Mouse (Mus musculus) embryonic facial prominence, embryonic 15.5 days (tissue): ENCODE measurements around the gene Pde11a. TPM values are rescaled to one million over a fixed set of nuclear protein-coding genes. Genes with fewer than 3 reads are reported as not detected.
A peak's percentile ranks its signal among the peaks of the same experiment; 100 is the strongest.

ENCODE experiments used
- ATAC-seq: fragments of 200-750 bp; cut with Nextera tagmentation; 2 replicates; pipeline ENCODE4 v1.8.0; 2017; ENCODE audit warnings: low read depth, moderate TSS enrichment; ENCODE audit not compliant: insufficient number of reproducible peaks, low FRiP score, low TSS enrichment
- H3K27ac ChIP-seq: fragments of 300-500 bp; sonication (generic); replicated peaks from 2 replicates; pipeline ENCODE4 v1.5.1; 2015; ENCODE audit warnings: mild to moderate bottlenecking, inconsistent platforms
- H3K27me3 ChIP-seq: fragments of 300-500 bp; sonication (generic); 2 replicates; pipeline ENCODE4 v1.6.1; 2015; ENCODE audit warnings: inconsistent platforms
- H3K36me3 ChIP-seq: fragments of 300-500 bp; sonication (generic); 2 replicates; pipeline ENCODE4 v1.6.1; 2015; ENCODE audit warnings: mild to moderate bottlenecking, inconsistent platforms
- H3K4me1 ChIP-seq: fragments of 300-500 bp; sonication (generic); 2 replicates; pipeline ENCODE4 v1.6.1; 2015; ENCODE audit warnings: inconsistent platforms
- H3K4me2 ChIP-seq: fragments of 300-500 bp; sonication (generic); replicated peaks from 2 replicates; pipeline ENCODE4 v1.6.1; 2015; ENCODE audit warnings: mild to moderate bottlenecking, inconsistent platforms
- H3K4me3 ChIP-seq: fragments of 300-500 bp; sonication (generic); replicated peaks from 2 replicates; pipeline ENCODE4 v1.5.1; 2015; ENCODE audit warnings: mild to moderate bottlenecking, inconsistent platforms
- H3K9ac ChIP-seq: fragments of 300-500 bp; sonication (generic); 2 replicates; pipeline ENCODE4 v1.6.1; 2015; ENCODE audit warnings: inconsistent platforms
- H3K9me3 ChIP-seq: fragments of 300-500 bp; sonication (generic); replicated peaks from 2 replicates; pipeline ENCODE4 v1.6.1; 2016; ENCODE audit warnings: inconsistent platforms
- WGBS: fragments of 180-500 bp; shearing (Covaris S2); methylation state at CpG from one replicate; pipeline ENCODE4 v1.1.7; 2015; 5-methylcytosine and 5-hydroxymethylcytosine counted together
- polyA plus RNA-seq: library from polyadenylated mRNA; unstranded; fragments of >200 nt; fragmentation: Nextera tagmentation; extraction: Ambion mirVana; gene quantifications from 2 replicates; pipeline ENCODE4 v1.2.1, GENCODE M21; 2015

Pde11a gene
- polyA plus RNA-seq, 1 experiment from 2014 or later = 0.41 TPM

GRCm38 (mm10) chr2:76287671-76288070, 50.9 kb downstream of the Pde11a start:
- no peaks in the 10 kb centered on the region for H3K36me3 ChIP-seq
- ATAC-seq = no peak
- no peaks in the 10 kb centered on the region for H3K27me3 ChIP-seq
- H3K27ac ChIP-seq = no peak overlapping the region
- WGBS = 93% methylated on average over 3 of the region's 3 CpGs
- H3K4me1 ChIP-seq = no peaks in the 10 kb centered on the region
- H3K4me3 ChIP-seq = no peak overlapping the region
- H3K9me3 ChIP-seq = no peaks in the 10 kb centered on the region
- H3K9ac ChIP-seq = no peak overlapping the region
- no peak overlapping the region for H3K4me2 ChIP-seq

- H3K4me2 ChIP-seq = no peak overlapping the region
- no peak overlapping the region for H3K27ac ChIP-seq
- H3K9ac ChIP-seq = no peak overlapping the region
- no peaks in the 10 kb centered on the region for H3K36me3 ChIP-seq
- peak; percentile 54 for ATAC-seq
- no peaks in the 10 kb centered on the region for H3K9me3 ChIP-seq
- no peak overlapping the region for H3K4me3 ChIP-seq
- 57% methylated on average over 4 of the region's 4 CpGs for WGBS
- H3K27me3 ChIP-seq = no peaks in the 10 kb centered on the region
- no peaks in the 10 kb centered on the region for H3K4me1 ChIP-seq
Measured at GRCm38 (mm10) chr2:76286288-76286740, 52.3 kb downstream of the Pde11a start.

- Histone ChIP-seq H3K4me3 (no peak overlapping the region), H3K36me3 (no peaks in the 10 kb centered on the region), H3K9ac (no peak overlapping the region), H3K4me2 (no peak overlapping the region), H3K4me1 (no peaks in the 10 kb centered on the region), H3K9me3 (no peaks in the 10 kb centered on the region), H3K27ac (no peak overlapping the region), H3K27me3 (no peaks in the 10 kb centered on the region)
- no peak for ATAC-seq
- 63% methylated on average over 3 of the region's 3 CpGs for WGBS
Measured at GRCm38 (mm10) chr2:76285150-76285549, 53.4 kb downstream of the Pde11a start.

- no peak for ATAC-seq
- WGBS = 64% methylated on average over 6 of the region's 6 CpGs
- no peaks in the 10 kb centered on the region for H3K4me1 ChIP-seq
- no peaks in the 10 kb centered on the region for H3K27me3 ChIP-seq
- no peak overlapping the region for H3K27ac ChIP-seq
- no peak overlapping the region for H3K4me2 ChIP-seq
- H3K36me3 ChIP-seq = no peaks in the 10 kb centered on the region
- H3K4me3 ChIP-seq = no peak overlapping the region
- H3K9ac ChIP-seq = no peak overlapping the region
- H3K9me3 ChIP-seq = no peaks in the 10 kb centered on the region
Measured at GRCm38 (mm10) chr2:76283378-76284132, 55.0 kb downstream of the Pde11a start.

GRCm38 (mm10) chr2:76269494-76269893, 69.1 kb downstream of the Pde11a start:
- no peaks in the 10 kb centered on the region for H3K9me3 ChIP-seq
- WGBS = 86% methylated on average over 1 of the region's 1 CpGs
- H3K4me2 ChIP-seq = no peak overlapping the region
- H3K9ac ChIP-seq = no peak overlapping the region
- ATAC-seq = no peak
- H3K36me3 ChIP-seq = no peaks in the 10 kb centered on the region
- H3K4me3 ChIP-seq = no peak overlapping the region
- H3K27ac ChIP-seq = no peak overlapping the region
- H3K27me3 ChIP-seq = no peaks in the 10 kb centered on the region
- 0 out of 2 replicates have a peak, but pooled peaks cover 4% of the 10 kb centered on the region for H3K4me1 ChIP-seq

- 81% methylated on average over 6 of the region's 6 CpGs for WGBS
- no peaks in the 10 kb centered on the region for H3K27me3 ChIP-seq
- H3K4me2 ChIP-seq = no peak overlapping the region
- H3K27ac ChIP-seq = no peak overlapping the region
- H3K9me3 ChIP-seq = no peaks in the 10 kb centered on the region
- 0 out of 2 replicates have a peak, but pooled peaks cover 4% of the 10 kb centered on the region for H3K4me1 ChIP-seq
- H3K9ac ChIP-seq = no peak overlapping the region
- H3K36me3 ChIP-seq = no peaks in the 10 kb centered on the region
- no peak overlapping the region for H3K4me3 ChIP-seq
- no peak for ATAC-seq
Measured at GRCm38 (mm10) chr2:76267335-76267734, 71.2 kb downstream of the Pde11a start.

GRCm38 (mm10) chr2:76266622-76267021, 72.0 kb downstream of the Pde11a start:
- Histone ChIP-seq H3K9ac (no peak overlapping the region), H3K36me3 (no peaks in the 10 kb centered on the region), H3K27ac (no peak overlapping the region), H3K9me3 (no peaks in the 10 kb centered on the region), H3K4me3 (no peak overlapping the region), H3K27me3 (no peaks in the 10 kb centered on the region), H3K4me2 (no peak overlapping the region), H3K4me1 (0 out of 2 replicates have a peak, but pooled peaks cover 4% of the 10 kb centered on the region)
- WGBS = 76% methylated on average over 10 of the region's 10 CpGs
- no peak for ATAC-seq

GRCm38 (mm10) chr2:76264258-76264657, 74.3 kb downstream of the Pde11a start:
- 0 out of 2 replicates have a peak, but pooled peaks cover 4% of the 10 kb centered on the region for H3K4me1 ChIP-seq
- H3K9me3 ChIP-seq = no peaks in the 10 kb centered on the region
- no peaks in the 10 kb centered on the region for H3K36me3 ChIP-seq
- no peak overlapping the region for H3K4me2 ChIP-seq
- ATAC-seq = no peak
- no peak overlapping the region for H3K9ac ChIP-seq
- H3K27ac ChIP-seq = no peak overlapping the region
- 40% methylated on average over 10 of the region's 10 CpGs for WGBS
- H3K4me3 ChIP-seq = no peak overlapping the region
- H3K27me3 ChIP-seq = no peaks in the 10 kb centered on the region

GRCm38 (mm10) chr2:76262661-76263060, 75.9 kb downstream of the Pde11a start:
- H3K27ac ChIP-seq = no peak overlapping the region
- H3K4me2 ChIP-seq = no peak overlapping the region
- no peak overlapping the region for H3K9ac ChIP-seq
- no peak for ATAC-seq
- H3K4me3 ChIP-seq = no peak overlapping the region
- H3K36me3 ChIP-seq = no peaks in the 10 kb centered on the region
- 52% methylated on average over 10 of the region's 10 CpGs for WGBS
- no peaks in the 10 kb centered on the region for H3K9me3 ChIP-seq
- 0 out of 2 replicates have a peak, but pooled peaks cover 4% of the 10 kb centered on the region for H3K4me1 ChIP-seq
- no peaks in the 10 kb centered on the region for H3K27me3 ChIP-seq

- no peaks in the 10 kb centered on the region for H3K27me3 ChIP-seq
- no peaks in the 10 kb centered on the region for H3K4me1 ChIP-seq
- H3K9ac ChIP-seq = no peak overlapping the region
- H3K27ac ChIP-seq = no peak overlapping the region
- ATAC-seq = no peak
- WGBS = 38% methylated on average over 6 of the region's 6 CpGs
- no peak overlapping the region for H3K4me2 ChIP-seq
- H3K9me3 ChIP-seq = no peaks in the 10 kb centered on the region
- H3K36me3 ChIP-seq = no peaks in the 10 kb centered on the region
- H3K4me3 ChIP-seq = no peak overlapping the region
Measured at GRCm38 (mm10) chr2:76254833-76255232, 83.7 kb downstream of the Pde11a start.

- Histone ChIP-seq H3K27me3 (no peaks in the 10 kb centered on the region), H3K4me3 (no peak overlapping the region), H3K4me2 (no peak overlapping the region), H3K4me1 (no peaks in the 10 kb centered on the region), H3K9ac (no peak overlapping the region), H3K36me3 (no peaks in the 10 kb centered on the region), H3K27ac (no peak overlapping the region), H3K9me3 (no peaks in the 10 kb centered on the region)
- 82% methylated on average over 10 of the region's 10 CpGs for WGBS
- ATAC-seq = no peak
Measured at GRCm38 (mm10) chr2:76251379-76251778, 87.2 kb downstream of the Pde11a start.

- Histone ChIP-seq H3K27me3 (no peaks in the 10 kb centered on the region), H3K9me3 (no peaks in the 10 kb centered on the region), H3K4me3 (no peak overlapping the region), H3K4me2 (no peak overlapping the region), H3K4me1 (no peaks in the 10 kb centered on the region), H3K9ac (no peak overlapping the region), H3K36me3 (no peaks in the 10 kb centered on the region), H3K27ac (no peak overlapping the region)
- ATAC-seq = no peak
- 76% methylated on average over 10 of the region's 10 CpGs for WGBS
Measured at GRCm38 (mm10) chr2:76248242-76248641, 90.3 kb downstream of the Pde11a start.
